Mouse (Mus musculus): Measurements from ENCODE around the gene Use1.
A peak's percentile ranks its signal among the peaks of the same experiment; 100 is the strongest.

Gene Use1

GRCm38 (mm10) chr8:71403107-71403885 lies 36.6 kb downstream of the Use1 start:
- DNase-seq = no peak

- no peak for DNase-seq
Measured at GRCm38 (mm10) chr8:71404011-71404410, 37.4 kb downstream of the Use1 start.

DNA sequence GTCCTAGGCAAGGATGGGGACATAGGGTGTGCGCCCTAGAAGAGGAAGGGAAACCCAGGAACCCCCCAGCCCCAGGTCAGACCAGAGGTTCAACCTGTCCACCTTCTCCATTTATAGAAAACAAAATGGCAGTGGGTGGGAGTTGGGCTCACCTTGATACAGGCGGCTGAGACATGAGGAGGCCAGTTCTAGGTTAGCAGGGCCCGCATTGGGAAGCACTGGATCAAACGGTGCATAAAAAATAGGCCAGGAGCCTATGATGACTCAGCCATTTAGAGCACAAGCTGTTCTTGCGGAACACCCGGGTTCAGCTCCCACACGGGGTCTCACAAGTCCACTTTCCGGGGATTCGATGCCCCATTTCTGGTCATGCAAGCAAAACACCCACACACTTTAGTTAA lies 38.3 kb downstream of the Use1 start:
- no peak for DNase-seq

DNA sequence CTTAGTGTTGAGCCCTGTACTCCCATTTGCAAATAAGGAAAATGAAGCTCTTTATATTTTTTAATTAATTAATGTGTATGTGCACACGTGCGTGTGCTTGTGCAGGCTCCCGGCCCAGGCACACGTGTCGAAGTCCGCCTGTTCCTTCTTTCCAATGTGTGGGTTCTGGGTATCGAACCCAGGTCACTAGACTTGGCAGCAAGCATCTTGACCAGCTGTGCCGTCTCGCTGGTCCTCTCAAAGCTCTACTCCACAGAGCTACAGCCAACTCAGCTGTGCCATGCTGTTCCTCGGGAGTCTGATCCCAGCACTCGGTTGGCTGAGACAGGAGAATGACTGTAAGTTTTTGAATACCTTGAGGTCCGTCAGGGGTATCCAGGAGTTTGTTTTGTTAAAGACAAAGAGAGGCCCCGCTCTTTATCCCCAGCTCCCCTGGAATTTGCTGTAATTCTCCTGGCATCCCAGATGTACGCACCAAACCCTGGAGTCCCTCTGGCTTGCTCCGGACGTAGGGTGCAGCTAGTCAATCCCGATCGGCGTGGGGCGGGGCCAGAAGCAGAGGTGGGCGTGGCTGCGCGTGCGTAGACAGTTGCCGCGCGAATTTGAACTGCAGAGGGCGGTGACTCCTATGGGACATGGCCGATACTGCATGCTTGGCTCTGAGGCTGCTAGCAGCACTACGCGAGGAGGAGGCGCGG lies 38.9 kb downstream of the Use1 start, which contains the start of gene Ankle1:
Ankle1 (plus strand) TSS at position 610 of the 698 bp plus-strand sequence.
- peak; percentile 99 for DNase-seq

DNA sequence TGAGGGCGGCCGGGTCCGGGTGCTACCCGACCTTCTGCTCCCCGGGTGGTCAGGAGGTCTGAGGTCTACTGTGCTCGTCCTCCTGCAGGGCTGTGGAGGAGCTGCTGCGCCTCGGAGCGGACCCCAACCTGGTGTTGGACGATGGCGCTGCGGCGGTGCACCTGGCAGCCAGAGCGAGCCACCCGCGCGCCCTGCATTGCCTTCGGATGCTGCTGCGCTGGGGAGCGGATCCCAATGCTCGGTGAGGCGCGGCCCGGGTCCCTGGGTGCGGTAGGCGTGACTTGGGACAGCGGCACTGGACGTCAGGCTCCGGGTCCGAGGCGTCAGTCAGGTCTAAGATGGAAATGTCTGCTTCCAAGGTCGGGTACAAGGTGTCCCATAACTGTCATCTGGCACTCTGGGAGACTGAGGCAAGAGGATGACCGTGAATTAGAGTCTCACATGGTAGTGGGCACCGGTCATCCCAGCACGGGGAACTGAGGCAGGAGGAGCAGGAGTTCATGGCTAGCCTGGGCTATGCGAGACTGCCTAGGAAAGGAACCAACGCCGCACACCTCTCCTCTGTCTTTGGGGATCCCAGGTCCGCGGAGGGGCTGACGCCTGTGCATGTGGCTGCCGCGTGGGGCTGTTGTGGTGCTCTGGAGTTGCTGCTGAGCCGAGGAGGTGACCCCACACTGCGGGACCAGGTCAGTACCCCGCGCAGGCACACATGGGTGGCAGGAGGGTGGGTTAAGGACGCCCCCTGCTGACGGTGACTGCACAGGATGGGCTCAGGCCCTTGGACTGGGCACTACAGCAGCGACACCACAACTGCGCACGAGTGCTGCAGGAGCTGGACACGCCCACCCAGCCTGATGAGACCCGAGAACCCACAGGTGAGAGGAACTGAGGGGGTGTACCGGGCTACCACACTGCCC lies 39.7 kb downstream of the Use1 start:
- peak; percentile 73 for DNase-seq

DNA sequence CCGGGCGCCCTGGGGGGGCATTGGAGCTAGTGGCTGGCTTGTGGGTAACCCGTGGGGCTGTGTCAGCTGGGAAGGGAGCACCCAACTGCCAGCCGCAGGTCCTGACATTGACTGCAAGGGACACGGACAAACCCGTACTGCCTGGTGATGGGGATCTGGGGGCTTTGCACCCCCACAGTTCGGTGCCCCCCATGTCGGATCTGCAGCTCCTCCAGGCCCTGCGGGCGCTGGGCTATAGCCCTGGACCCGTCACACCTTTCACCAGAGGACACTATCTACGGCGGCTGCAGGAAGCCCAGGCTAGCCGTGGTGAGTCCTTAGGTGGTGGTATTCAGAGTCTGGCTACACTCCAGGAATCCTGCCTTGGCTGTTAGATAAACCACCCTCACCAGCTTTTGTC lies 40.8 kb downstream of the Use1 start:
- no peak for DNase-seq

- DNase-seq = no peak
Measured at GRCm38 (mm10) chr8:71408231-71408630, 41.6 kb downstream of the Use1 start.

GRCm38 (mm10) chr8:71411535-71412273 lies 45.1 kb downstream of the Use1 start:
- DNase-seq = peak; percentile 36
